Mouse (Mus musculus): ENCODE data around the gene Sp3. TPM values are rescaled to one million over a fixed set of nuclear protein-coding genes. Genes with fewer than 3 reads are reported as not detected.

Sp3 gene
- polyA plus RNA-seq, 1 experiment from 2014 or later: 50.8 TPM

- Histone ChIP-seq H3K9ac (ENCODE audit: low read length) (no peak overlapping the region), H3K27me3 (ENCODE audit: control insufficient read depth, insufficient read depth, low read length) (no peaks in the 10 kb centered on the region), H3K4me2 (ENCODE audit: low read depth, low read length) (no peak overlapping the region), H3K4me3 (replicated peaks; ENCODE audit: low read length) (no peak overlapping the region), H3K9me3 (replicated peaks; ENCODE audit: control insufficient read depth, low read length) (no peaks in the 10 kb centered on the region), H3K4me1 (ENCODE audit: control insufficient read depth, insufficient read depth, low read length) (peaks cover 3% of the 10 kb centered on the region; the same call in 1 of the 2 replicates), H3K36me3 (ENCODE audit: control insufficient read depth, insufficient read depth, low read length) (peaks cover 18% of the 10 kb centered on the region; the same call in 1 of the 2 replicates), H3K27ac (ENCODE audit: low read length) (no peak overlapping the region)
- no peak for ATAC-seq (ENCODE audit: insufficient read depth, low FRiP score)
- 89% methylated on average over 4 of the region's 4 CpGs for WGBS
Observed at GRCm38 (mm10) chr2:72970302-72970701, 9.9 kb downstream of the Sp3 start.

DNA sequence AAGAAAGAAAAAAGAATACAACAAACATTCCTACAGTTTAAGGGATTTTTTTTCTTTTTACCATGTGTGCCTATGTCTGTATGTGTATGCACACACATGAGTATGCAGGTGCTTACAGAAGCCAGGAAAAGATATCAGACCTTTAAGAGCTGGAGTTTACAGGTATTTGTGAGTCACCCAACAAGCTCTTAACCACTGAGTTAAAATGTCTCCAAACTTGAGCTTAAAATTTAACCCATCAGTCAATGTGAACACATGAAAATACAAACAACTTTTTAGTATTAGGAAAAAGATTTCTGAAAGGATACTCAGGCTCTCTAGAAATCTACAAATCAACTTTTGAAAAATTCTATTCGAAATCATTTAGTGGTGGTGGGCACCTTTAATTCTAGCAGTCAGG is 11.7 kb downstream of the Sp3 start:
- H3K4me2 ChIP-seq (ENCODE audit: low read depth, low read length): no peak overlapping the region
- H3K27ac ChIP-seq (ENCODE audit: low read length): no peak overlapping the region
- H3K9me3 ChIP-seq (replicated peaks; ENCODE audit: control insufficient read depth, low read length): no peaks in the 10 kb centered on the region
- no peak for ATAC-seq (ENCODE audit: insufficient read depth, low FRiP score)
- H3K27me3 ChIP-seq (ENCODE audit: control insufficient read depth, insufficient read depth, low read length): no peaks in the 10 kb centered on the region
- H3K9ac ChIP-seq (ENCODE audit: low read length): no peak overlapping the region
- 95% methylated on average over 1 of the region's 1 CpGs for WGBS
- peaks cover 3% of the 10 kb centered on the region; the same call in 1 of the 2 replicates for H3K4me1 ChIP-seq (ENCODE audit: control insufficient read depth, insufficient read depth, low read length)
- peaks cover 18% of the 10 kb centered on the region; the same call in 1 of the 2 replicates for H3K36me3 ChIP-seq (ENCODE audit: control insufficient read depth, insufficient read depth, low read length)
- no peak overlapping the region for H3K4me3 ChIP-seq (replicated peaks; ENCODE audit: low read length)

- peaks cover 3% of the 10 kb centered on the region; the same call in 1 of the 2 replicates for H3K4me1 ChIP-seq (ENCODE audit: control insufficient read depth, insufficient read depth, low read length)
- no peak overlapping the region for H3K4me3 ChIP-seq (replicated peaks; ENCODE audit: low read length)
- 82% methylated on average over 2 of the region's 2 CpGs for WGBS
Observed at GRCm38 (mm10) chr2:72965450-72965849, 14.8 kb downstream of the Sp3 start.

DNA sequence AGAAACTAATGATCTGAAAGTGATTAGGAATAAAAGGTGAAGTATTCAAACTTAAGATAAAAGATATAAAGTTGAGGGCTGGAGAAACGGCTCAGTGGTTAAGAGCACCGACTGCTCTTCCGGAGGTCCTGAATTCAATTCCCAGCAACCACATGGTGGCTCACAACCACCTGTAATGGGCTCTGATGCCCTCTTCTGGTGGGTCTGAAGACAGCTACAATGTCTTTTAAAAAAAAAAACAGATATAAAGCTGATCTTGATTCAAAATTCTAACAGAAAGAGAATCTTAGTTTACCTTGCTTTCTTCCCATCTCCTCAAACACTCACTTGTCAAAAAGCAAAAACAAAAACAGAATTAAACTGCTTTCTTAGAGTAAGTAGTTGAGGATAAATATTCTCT is 23.8 kb downstream of the Sp3 start:
- WGBS: 97% methylated on average over 3 of the region's 3 CpGs
- no peak for ATAC-seq (ENCODE audit: insufficient read depth, low FRiP score)
- no peaks in the 10 kb centered on the region for H3K27me3 ChIP-seq (ENCODE audit: control insufficient read depth, insufficient read depth, low read length)
- H3K9me3 ChIP-seq (replicated peaks; ENCODE audit: control insufficient read depth, low read length): no peaks in the 10 kb centered on the region
- no peak overlapping the region for H3K9ac ChIP-seq (ENCODE audit: low read length)
- H3K27ac ChIP-seq (ENCODE audit: low read length): no peak overlapping the region
- H3K4me1 ChIP-seq (ENCODE audit: control insufficient read depth, insufficient read depth, low read length): no peaks in the 10 kb centered on the region
- H3K4me2 ChIP-seq (ENCODE audit: low read depth, low read length): no peak overlapping the region
- H3K36me3 ChIP-seq (ENCODE audit: control insufficient read depth, insufficient read depth, low read length): peaks cover 10% of the 10 kb centered on the region; the same call in 1 of the 2 replicates
- H3K4me3 ChIP-seq (replicated peaks; ENCODE audit: low read length): no peak overlapping the region

More at GRCm38 (mm10) chr2:72965450-72965849, 14.8 kb downstream of the Sp3 start:
- Histone ChIP-seq H3K4me2 (ENCODE audit: low read depth, low read length) (no peak overlapping the region), H3K27me3 (ENCODE audit: control insufficient read depth, insufficient read depth, low read length) (no peaks in the 10 kb centered on the region), H3K9me3 (replicated peaks; ENCODE audit: control insufficient read depth, low read length) (no peaks in the 10 kb centered on the region), H3K36me3 (ENCODE audit: control insufficient read depth, insufficient read depth, low read length) (peaks cover 14% of the 10 kb centered on the region), H3K27ac (ENCODE audit: low read length) (no peak overlapping the region), H3K9ac (ENCODE audit: low read length) (no peak overlapping the region)
- no peak for ATAC-seq (ENCODE audit: insufficient read depth, low FRiP score)

- Histone ChIP-seq H3K27ac (ENCODE audit: low read length) (no peak overlapping the region), H3K9ac (ENCODE audit: low read length) (no peak overlapping the region), H3K36me3 (ENCODE audit: control insufficient read depth, insufficient read depth, low read length) (0 out of 2 replicates have a peak, but pooled peaks cover 8% of the 10 kb centered on the region), H3K4me3 (replicated peaks; ENCODE audit: low read length) (no peak overlapping the region), H3K27me3 (ENCODE audit: control insufficient read depth, insufficient read depth, low read length) (no peaks in the 10 kb centered on the region), H3K4me2 (ENCODE audit: low read depth, low read length) (no peak overlapping the region), H3K4me1 (ENCODE audit: control insufficient read depth, insufficient read depth, low read length) (no peaks in the 10 kb centered on the region), H3K9me3 (replicated peaks; ENCODE audit: control insufficient read depth, low read length) (no peaks in the 10 kb centered on the region)
- 77% methylated on average over 3 of the region's 3 CpGs for WGBS
- no peak for ATAC-seq (ENCODE audit: insufficient read depth, low FRiP score)
Observed at GRCm38 (mm10) chr2:72952979-72953378, 27.3 kb downstream of the Sp3 start.

GRCm38 (mm10) chr2:72935937-72936336 is 44.3 kb downstream of the Sp3 start:
- Histone ChIP-seq H3K36me3 (ENCODE audit: control insufficient read depth, insufficient read depth, low read length) (peaks cover 11% of the 10 kb centered on the region; the same call in 1 of the 2 replicates), H3K27me3 (ENCODE audit: control insufficient read depth, insufficient read depth, low read length) (no peaks in the 10 kb centered on the region), H3K4me2 (ENCODE audit: low read depth, low read length) (no peak overlapping the region), H3K27ac (ENCODE audit: low read length) (no peak overlapping the region), H3K9me3 (replicated peaks; ENCODE audit: control insufficient read depth, low read length) (no peaks in the 10 kb centered on the region), H3K4me3 (replicated peaks; ENCODE audit: low read length) (no peak overlapping the region), H3K9ac (ENCODE audit: low read length) (no peak overlapping the region), H3K4me1 (ENCODE audit: control insufficient read depth, insufficient read depth, low read length) (no peaks in the 10 kb centered on the region)
- no peak for ATAC-seq (ENCODE audit: insufficient read depth, low FRiP score)
- WGBS: 22% methylated on average over 1 of the region's 1 CpGs

GRCm38 (mm10) chr2:72932186-72932585 is 48.1 kb downstream of the Sp3 start:
- no peak overlapping the region for H3K9ac ChIP-seq (ENCODE audit: low read length)
- no peak overlapping the region for H3K4me3 ChIP-seq (replicated peaks; ENCODE audit: low read length)
- ATAC-seq (ENCODE audit: insufficient read depth, low FRiP score): no peak
- no peak overlapping the region for H3K27ac ChIP-seq (ENCODE audit: low read length)
- 0 out of 2 replicates have a peak, but pooled peaks cover 5% of the 10 kb centered on the region for H3K36me3 ChIP-seq (ENCODE audit: control insufficient read depth, insufficient read depth, low read length)
- H3K4me2 ChIP-seq (ENCODE audit: low read depth, low read length): no peak overlapping the region
- no peaks in the 10 kb centered on the region for H3K9me3 ChIP-seq (replicated peaks; ENCODE audit: control insufficient read depth, low read length)
- H3K4me1 ChIP-seq (ENCODE audit: control insufficient read depth, insufficient read depth, low read length): no peaks in the 10 kb centered on the region
- H3K27me3 ChIP-seq (ENCODE audit: control insufficient read depth, insufficient read depth, low read length): no peaks in the 10 kb centered on the region

GRCm38 (mm10) chr2:72924981-72925380 is 55.3 kb downstream of the Sp3 start:
- Histone ChIP-seq H3K4me2 (ENCODE audit: low read depth, low read length) (no peak overlapping the region), H3K36me3 (ENCODE audit: control insufficient read depth, insufficient read depth, low read length) (no peaks in the 10 kb centered on the region), H3K4me1 (ENCODE audit: control insufficient read depth, insufficient read depth, low read length) (no peaks in the 10 kb centered on the region), H3K9me3 (replicated peaks; ENCODE audit: control insufficient read depth, low read length) (no peaks in the 10 kb centered on the region), H3K4me3 (replicated peaks; ENCODE audit: low read length) (no peak overlapping the region), H3K27ac (ENCODE audit: low read length) (no peak overlapping the region), H3K9ac (ENCODE audit: low read length) (no peak overlapping the region), H3K27me3 (ENCODE audit: control insufficient read depth, insufficient read depth, low read length) (no peaks in the 10 kb centered on the region)
- ATAC-seq (ENCODE audit: insufficient read depth, low FRiP score): no peak
- 82% methylated on average over 10 of the region's 10 CpGs for WGBS

DNA sequence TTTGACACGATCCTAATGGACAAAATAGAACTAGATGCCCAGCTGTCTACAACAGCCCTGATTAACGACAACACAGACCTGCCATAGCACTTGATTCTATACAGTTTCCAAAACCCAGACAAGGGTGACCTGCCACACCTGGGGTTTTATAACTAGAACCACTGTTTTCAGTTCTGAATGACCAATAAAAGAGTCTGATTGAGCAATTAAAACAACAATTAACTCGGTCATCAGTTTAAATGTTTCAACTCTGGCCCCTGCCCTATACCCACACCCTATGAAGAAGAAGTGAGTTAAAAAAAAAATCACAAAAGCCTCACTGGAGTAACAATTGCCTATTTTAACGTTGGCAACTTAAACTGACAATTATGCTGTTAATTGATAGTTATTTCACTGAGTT is 64.1 kb downstream of the Sp3 start:
- H3K9me3 ChIP-seq (replicated peaks; ENCODE audit: control insufficient read depth, low read length): no peaks in the 10 kb centered on the region
- H3K4me1 ChIP-seq (ENCODE audit: control insufficient read depth, insufficient read depth, low read length): no peaks in the 10 kb centered on the region
- H3K36me3 ChIP-seq (ENCODE audit: control insufficient read depth, insufficient read depth, low read length): no peaks in the 10 kb centered on the region
- ATAC-seq (ENCODE audit: insufficient read depth, low FRiP score): no peak
- no peak overlapping the region for H3K9ac ChIP-seq (ENCODE audit: low read length)
- H3K4me2 ChIP-seq (ENCODE audit: low read depth, low read length): no peak overlapping the region
- no peak overlapping the region for H3K27ac ChIP-seq (ENCODE audit: low read length)
- no peaks in the 10 kb centered on the region for H3K27me3 ChIP-seq (ENCODE audit: control insufficient read depth, insufficient read depth, low read length)
- H3K4me3 ChIP-seq (replicated peaks; ENCODE audit: low read length): no peak overlapping the region
- WGBS: 72% methylated on average over 4 of the region's 4 CpGs

All from stomach, embryonic 16.5 days (tissue).